Mouse (Mus musculus): Measurements from ENCODE around the gene Ambra1.

The Ambra1 gene

DNA sequence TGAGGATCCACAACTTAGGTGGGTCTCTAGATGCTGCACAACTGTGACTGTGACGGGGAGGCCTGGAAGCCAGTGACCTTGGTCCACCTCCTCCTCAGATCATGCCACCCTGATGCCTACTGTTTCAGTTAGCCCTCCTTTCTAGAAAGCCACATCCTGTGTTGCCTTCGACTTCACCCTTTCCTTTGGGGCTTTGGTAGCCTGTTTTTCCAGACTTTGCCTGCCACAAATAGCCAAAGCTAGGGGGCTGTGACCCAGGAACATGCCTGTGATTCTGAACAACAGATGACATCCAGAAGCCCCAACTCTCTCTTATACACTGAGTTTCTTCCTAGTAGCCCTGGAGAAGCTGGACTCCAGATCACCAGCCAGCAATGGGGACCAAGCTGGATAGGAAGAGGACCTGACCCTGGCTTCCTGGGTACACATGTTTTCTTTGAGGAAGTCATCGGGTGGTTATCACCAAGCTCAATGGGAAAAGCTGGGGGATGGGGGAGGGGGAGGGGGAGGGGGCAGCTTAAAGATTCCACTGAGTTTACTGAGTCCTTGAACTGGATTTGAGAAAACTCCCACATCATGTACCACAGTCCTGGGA, 234.8 kb downstream of the Ambra1 start:
- DNase-seq, result no peak

DNA sequence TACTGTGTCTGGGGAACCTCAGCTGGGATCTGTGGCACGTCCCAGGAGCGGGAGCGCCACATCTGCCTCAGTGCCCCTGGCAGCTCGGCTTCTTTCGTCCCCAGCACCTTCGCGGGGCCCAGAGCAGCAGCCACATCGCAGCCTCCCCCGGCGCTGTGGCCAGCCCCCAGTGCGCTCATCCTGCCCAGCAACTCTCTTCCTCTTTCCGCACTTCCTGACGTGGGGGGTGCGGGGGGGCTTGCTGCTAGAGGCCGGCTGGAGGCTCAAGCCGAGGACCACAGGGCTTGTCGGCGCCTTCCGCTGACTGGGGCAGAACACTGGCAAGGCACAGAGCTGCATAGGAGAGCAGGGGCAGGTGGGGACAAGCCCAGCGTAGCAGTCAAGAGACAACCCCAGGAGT, 235.5 kb downstream of the Ambra1 start:
- peak in 1 of 2 experiments; percentile 51 for DNase-seq

DNA sequence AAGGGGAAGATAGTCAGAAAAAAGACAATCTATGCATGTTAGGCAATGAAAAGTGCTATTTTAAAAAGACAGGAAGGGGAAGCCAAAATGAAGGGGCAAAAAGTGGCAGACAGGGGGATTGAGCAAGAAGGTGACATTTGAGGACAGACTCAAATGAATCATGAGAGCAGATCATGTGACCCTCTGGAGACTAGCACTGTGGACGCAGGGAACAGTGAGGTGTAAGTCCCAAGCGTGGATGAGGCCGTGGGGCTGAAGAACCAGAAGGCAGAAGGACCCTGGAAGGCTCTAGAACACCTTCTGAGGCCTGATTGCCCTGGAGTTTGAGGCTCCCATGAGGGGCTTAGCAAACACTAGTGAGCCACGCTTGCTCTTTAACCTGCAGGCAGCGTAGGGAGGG, 236.4 kb downstream of the Ambra1 start:
- no peak for DNase-seq

DNA sequence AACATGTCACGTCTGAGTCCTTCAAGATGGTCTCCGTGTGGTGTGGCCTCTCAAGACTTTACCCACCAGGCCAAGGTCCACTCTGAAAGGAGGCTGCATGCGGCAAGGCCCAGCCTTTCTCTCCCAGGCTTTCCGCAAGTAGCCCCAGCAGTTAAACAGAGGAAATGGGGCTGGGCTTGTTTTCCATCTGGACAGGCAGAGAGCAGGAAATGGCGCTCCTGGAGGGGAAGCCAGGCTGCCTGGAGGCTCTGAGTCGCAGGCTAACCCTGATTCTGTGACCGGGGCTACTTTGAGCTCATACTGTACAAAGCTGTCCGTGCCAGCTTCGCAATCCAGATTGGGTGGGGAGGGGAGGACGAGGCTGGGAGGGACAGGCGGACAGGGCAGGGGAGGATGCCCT, 238.0 kb downstream of the Ambra1 start:
- DNase-seq, result no peak
